In the genomic region with DNA sequence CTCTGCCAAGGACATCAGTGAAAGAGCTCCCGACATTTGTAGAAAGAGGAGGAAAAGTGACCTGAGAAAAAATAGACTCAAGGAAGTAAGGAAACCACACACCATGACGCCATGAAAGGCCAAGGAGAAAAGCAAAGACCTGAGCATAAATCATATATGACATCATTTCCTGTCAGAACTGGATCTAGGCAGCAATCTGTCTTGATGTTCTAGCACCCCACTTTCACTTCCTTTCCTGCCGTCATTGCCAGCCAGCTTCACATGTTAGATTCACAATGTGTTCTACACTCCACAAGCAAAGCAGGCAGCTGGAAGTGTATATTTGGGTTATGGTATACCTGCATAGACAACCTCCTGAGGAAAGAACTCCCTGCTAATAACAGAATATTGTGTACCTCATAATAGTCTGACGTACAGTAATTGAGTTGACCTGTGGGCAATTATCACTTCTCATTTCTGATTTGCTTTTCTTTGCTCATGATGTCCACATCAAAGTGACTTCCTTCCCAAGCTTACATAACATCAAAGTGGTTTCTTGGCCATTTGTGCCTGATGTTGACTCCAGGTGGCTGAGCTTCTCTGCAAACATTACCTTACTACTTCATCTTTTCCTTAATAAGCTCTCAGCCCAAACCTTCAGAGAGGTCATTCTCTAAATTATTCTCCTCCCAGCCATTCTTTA, we compare ENCODE assay signal across 19 mouse cellular contexts.
DNase-seq lines count a peak whose midpoint lies in the region; ATAC-seq and TF ChIP-seq lines count a peak whose summit lies in the region.
"Had no signal": no experiment of that assay in that cellular context is flagged by ENCODE, and none has a peak within 500 bp of the region (broad histone marks: within the 10 kb centered on the region; RNA-seq: fewer than 3 reads in every experiment).

No protein-coding gene starts in this region.

- no peak for TF ChIP-seq CTCF in kidney, postnatal 0 days (IDR thresholded peaks at IDR 0.05; ENCODE audit: low read depth)
- TF ChIP-seq CTCF in gastrocnemius, adult 2 months (IDR thresholded peaks at IDR 0.05), result no peak

- H3K9me3 ChIP-seq in kidney, postnatal 0 days (replicated peaks; ENCODE audit: low read length), result no peaks in the 10 kb centered on the region
- H3K9me3 ChIP-seq: forebrain, embryonic 13.5 days; heart, embryonic 13.5 days; hindbrain, embryonic 10.5 days; intestine, embryonic 15.5 days; neural tube, embryonic 13.5 days had no signal

- 56% methylated on average over 4 of the region's 4 CpGs for WGBS in kidney, postnatal 0 days

- H3K4me3 ChIP-seq in kidney, postnatal 0 days (replicated peaks; ENCODE audit: low read depth, low read length), result no peak overlapping the region
- no peak overlapping the region for H3K4me3 ChIP-seq in gastrocnemius, adult 2 months
- H3K4me3 ChIP-seq: forebrain, embryonic 13.5 days; heart, embryonic 13.5 days; hindbrain, embryonic 10.5 days; intestine, embryonic 15.5 days; neural tube, embryonic 13.5 days had no signal

- no peaks in the 10 kb centered on the region for H3K27me3 ChIP-seq in kidney, postnatal 0 days (ENCODE audit: insufficient read depth, low read length)
- H3K27me3 ChIP-seq: forebrain, embryonic 13.5 days; heart, embryonic 13.5 days; intestine, embryonic 15.5 days; neural tube, embryonic 13.5 days had no signal

- H3K4me1 ChIP-seq in kidney, postnatal 0 days (replicated peaks; ENCODE audit: insufficient read depth, low read length), result no peaks in the 10 kb centered on the region
- H3K4me1 ChIP-seq: forebrain, embryonic 13.5 days; heart, embryonic 13.5 days; hindbrain, embryonic 10.5 days; intestine, embryonic 15.5 days; neural tube, embryonic 13.5 days had no signal

- ATAC-seq in kidney, postnatal 0 days (replicated peaks; ENCODE audit: low FRiP score, low read depth), result no peak
- ATAC-seq in megakaryocyte, adult 5-6 weeks (ENCODE audit: poor library complexity, severe bottlenecking), result peak; percentile 89
- ATAC-seq: forebrain, embryonic 13.5 days; intestine, embryonic 15.5 days had no signal

- no peak overlapping the region for H3K4me2 ChIP-seq in kidney, postnatal 0 days (ENCODE audit: low read length)
- H3K4me2 ChIP-seq: forebrain, embryonic 13.5 days; heart, embryonic 13.5 days; intestine, embryonic 15.5 days; liver, embryonic 11.5 days; neural tube, embryonic 13.5 days had no signal

- intact Hi-C loops in gastrocnemius, adult 2 months (cut with DNase I), result no loop called here

- no peak overlapping the region for H3K9ac ChIP-seq in kidney, postnatal 0 days (ENCODE audit: low read depth, low read length)
- H3K9ac ChIP-seq: forebrain, embryonic 13.5 days; heart, embryonic 13.5 days; intestine, embryonic 15.5 days; neural tube, embryonic 13.5 days had no signal

- H3K36me3 ChIP-seq in kidney, postnatal 0 days (ENCODE audit: insufficient read depth, low read length), result no peaks in the 10 kb centered on the region
- H3K36me3 ChIP-seq: heart, embryonic 13.5 days; hindbrain, embryonic 10.5 days; intestine, embryonic 15.5 days; neural tube, embryonic 13.5 days had no signal

- H3K27ac ChIP-seq in kidney, postnatal 0 days, result no peak overlapping the region
- no peak overlapping the region for H3K27ac ChIP-seq in gastrocnemius, adult 2 months
- H3K27ac ChIP-seq: forebrain, embryonic 13.5 days; heart, embryonic 13.5 days; hindbrain, embryonic 10.5 days; intestine, embryonic 15.5 days; neural tube, embryonic 13.5 days had no signal

- peak; percentile 16 for DNase-seq in kidney, postnatal 0 days (ENCODE audit: low spot score)
- DNase-seq in kidney, postnatal 36 days, result no peak
- peak; percentile 72 for DNase-seq in A20 (ENCODE audit: low read depth, low spot score)
- peak; percentile 18 for DNase-seq in c-Kit-positive CD71-negative TER-119-negative erythroid progenitor cells, embryonic 14.5 days (ENCODE audit: low read depth)
- no peak for DNase-seq in gastrocnemius, adult 18-20 months (ENCODE audit: low spot score)
- no peak for DNase-seq in embryo, embryonic 11 days
- DNase-seq in gastrocnemius, adult 2 months, result no peak
- DNase-seq: adrenal gland, postnatal 25 days; cerebellum, postnatal 10 days; left cerebral cortex, postnatal 4 days; right cerebral cortex, postnatal 4 days; thymus, adult 2 months had no signal

Comparison
In these comparisons a context has a peak if more than half of its experiments do, and no peak if none do; other contexts are left out.
1. DNase-seq: peak in kidney, postnatal 0 days (single experiment), A20 (single experiment) and c-Kit-positive CD71-negative TER-119-negative erythroid progenitor cells, embryonic 14.5 days (single experiment); none in kidney, postnatal 36 days (0 of 2), gastrocnemius, adult 18-20 months (single experiment), embryo, embryonic 11 days (single experiment) and gastrocnemius, adult 2 months (single experiment).